Mouse (Mus musculus) neural tube, embryonic 11.5 days (tissue): ENCODE data around the gene Arid1b. TPM values are rescaled to one million over a fixed set of nuclear protein-coding genes. Genes with fewer than 3 reads are reported as not detected.

Experiments used
- ATAC-seq: fragments of 200-750 bp; cut with Nextera tagmentation; 2 replicates; pipeline ENCODE4 v1.8.0; 2017; ENCODE audit warnings: moderate number of reproducible peaks, mild to moderate bottlenecking, moderate TSS enrichment, moderate library complexity; ENCODE audit not compliant: insufficient read depth, low FRiP score, low TSS enrichment
- DNase-seq: peaks from one replicate; pipeline ENCODE4 v3.0.0-alpha.2; 2015; ENCODE audit warnings: low spot score
- H3K27ac ChIP-seq: fragments of 300-500 bp; sonication (generic); 2 replicates; pipeline ENCODE4 v1.5.1; 2014; ENCODE audit warnings: low read depth, mild to moderate bottlenecking, low read length
- H3K27me3 ChIP-seq: fragments of 300-500 bp; sonication (generic); 2 replicates; pipeline ENCODE4 v1.6.1; 2014; ENCODE audit warnings: mild to moderate bottlenecking, low read length, mixed read lengths; ENCODE audit not compliant: control insufficient read depth, insufficient read depth
- H3K36me3 ChIP-seq: fragments of 300-500 bp; sonication (generic); 2 replicates; pipeline ENCODE4 v1.6.1; 2014; ENCODE audit warnings: mild to moderate bottlenecking, low read length, moderate library complexity, mixed read lengths; ENCODE audit not compliant: control insufficient read depth, insufficient read depth
- H3K4me1 ChIP-seq: fragments of 300-500 bp; sonication (generic); 2 replicates; pipeline ENCODE4 v1.6.1; 2014; ENCODE audit warnings: low read length, mixed read lengths; ENCODE audit not compliant: control insufficient read depth, insufficient read depth
- H3K4me2 ChIP-seq: fragments of 300-500 bp; sonication (generic); 2 replicates; pipeline ENCODE4 v1.6.1; 2014; ENCODE audit warnings: low read depth, mild to moderate bottlenecking, moderate library complexity
- H3K4me3 ChIP-seq: fragments of 300-500 bp; sonication (generic); 2 replicates; pipeline ENCODE4 v1.5.1; 2014; ENCODE audit warnings: low read depth, low read length
- H3K9ac ChIP-seq: fragments of 300-500 bp; sonication (generic); 2 replicates; pipeline ENCODE4 v1.6.1; 2014; ENCODE audit warnings: mild to moderate bottlenecking, low read length
- H3K9me3 ChIP-seq: fragments of 300-500 bp; sonication (generic); 2 replicates; pipeline ENCODE4 v1.6.1; 2016; ENCODE audit warnings: low read length; ENCODE audit not compliant: control insufficient read depth
- WGBS: fragments of 180-500 bp; shearing (Covaris S2); extraction: QIAGEN DNeasy Blood & Tissue Kit; methylation state at CpG from one replicate; pipeline ENCODE4 v1.1.7; 2014; 5-methylcytosine and 5-hydroxymethylcytosine counted together
- polyA plus RNA-seq: library from polyadenylated mRNA; unstranded; fragments of >200 nt; fragmentation: Nextera tagmentation; extraction: Ambion mirVana; gene quantifications from 2 replicates; pipeline ENCODE4 v1.2.1, GENCODE M21; 2014

The Arid1b gene
- polyA plus RNA-seq, 1 experiment from 2014 or later: 14.3 TPM

DNA sequence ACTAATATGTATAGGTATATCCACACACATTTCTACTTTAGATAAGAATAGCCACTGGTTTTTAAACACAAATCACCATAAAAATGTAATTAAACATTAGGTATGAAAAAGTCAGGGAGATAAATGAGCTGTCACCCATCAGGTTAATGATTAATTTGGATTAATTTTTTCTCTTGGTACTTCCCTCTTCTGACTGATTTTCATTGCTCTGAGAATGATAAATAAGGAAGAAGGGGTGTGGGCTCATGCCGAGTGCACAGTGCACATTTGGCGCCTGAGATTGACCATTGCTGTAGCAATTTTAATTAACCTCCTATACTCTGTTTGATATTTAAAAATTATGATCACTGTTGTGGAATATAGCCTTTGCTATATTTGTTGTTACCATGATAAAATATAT is 159.3 kb downstream of the Arid1b start:
- DNase-seq (no peak), ATAC-seq (no peak)
- no peaks in the 10 kb centered on the region for H3K36me3 ChIP-seq
- H3K4me3 ChIP-seq: no peak overlapping the region
- no peaks in the 10 kb centered on the region for H3K27me3 ChIP-seq
- H3K4me1 ChIP-seq: peaks cover 4% of the 10 kb centered on the region; the same call in 1 of the 2 replicates
- H3K9ac ChIP-seq: no peak overlapping the region
- 84% methylated on average over 2 of the region's 2 CpGs for WGBS
- no peak overlapping the region for H3K27ac ChIP-seq
- no peaks in the 10 kb centered on the region for H3K9me3 ChIP-seq
- no peak overlapping the region for H3K4me2 ChIP-seq

GRCm38 (mm10) chr17:5154322-5154721 is 160.2 kb downstream of the Arid1b start:
- WGBS: 87% methylated on average over 6 of the region's 6 CpGs
- Histone ChIP-seq H3K27me3 (no peaks in the 10 kb centered on the region), H3K9me3 (no peaks in the 10 kb centered on the region), H3K4me1 (peaks cover 4% of the 10 kb centered on the region; the same call in 1 of the 2 replicates), H3K4me2 (no peak overlapping the region), H3K9ac (no peak overlapping the region), H3K27ac (no peak overlapping the region), H3K36me3 (no peaks in the 10 kb centered on the region), H3K4me3 (no peak overlapping the region)
- no peak for DNase-seq
- no peak for ATAC-seq

DNA sequence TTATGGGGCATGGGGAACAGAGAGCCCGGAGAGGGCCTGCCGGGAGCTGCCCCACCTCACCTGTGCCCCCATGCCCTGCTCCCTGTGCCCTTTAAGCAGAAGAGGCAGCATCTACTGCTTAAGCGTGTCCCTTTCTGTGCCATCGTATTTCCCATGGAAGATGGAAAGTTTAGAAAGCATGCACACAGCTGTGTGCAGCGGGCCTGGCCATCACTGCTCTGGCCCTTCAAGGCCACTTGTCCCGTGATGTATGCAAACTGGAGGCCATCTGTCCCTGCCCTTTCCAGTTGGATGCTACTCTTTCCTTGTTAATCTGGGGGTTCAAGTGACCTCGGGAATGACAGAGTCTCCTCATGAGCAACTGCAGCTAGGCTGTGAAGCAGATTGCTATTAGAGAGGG is 163.5 kb downstream of the Arid1b start:
- Histone ChIP-seq H3K4me1 (peaks cover 4% of the 10 kb centered on the region; the same call in 1 of the 2 replicates), H3K27ac (no peak overlapping the region), H3K27me3 (no peaks in the 10 kb centered on the region), H3K4me2 (no peak overlapping the region), H3K9me3 (no peaks in the 10 kb centered on the region), H3K4me3 (no peak overlapping the region), H3K9ac (no peak overlapping the region), H3K36me3 (no peaks in the 10 kb centered on the region)
- ATAC-seq (no peak), DNase-seq (no peak)
- 74% methylated on average over 7 of the region's 7 CpGs for WGBS

DNA sequence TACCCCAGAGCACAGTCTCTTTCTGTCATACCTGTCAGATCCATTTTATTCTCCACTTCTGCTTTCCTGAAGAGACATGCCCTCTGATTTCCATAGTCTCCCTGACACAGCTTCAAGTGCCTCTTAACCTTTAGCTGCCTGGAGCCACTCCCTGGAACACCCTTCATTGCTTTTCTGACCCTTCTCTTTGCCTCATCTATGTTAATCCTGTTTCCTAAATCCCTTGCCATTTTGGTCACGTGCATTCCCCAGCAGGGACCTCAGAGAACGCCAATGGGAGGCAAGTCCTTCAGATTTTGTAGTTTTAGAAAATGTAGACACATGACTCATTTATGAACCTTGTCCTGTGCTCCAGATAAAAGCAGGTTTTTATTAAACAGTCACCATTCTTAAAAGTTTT is 168.4 kb downstream of the Arid1b start:
- H3K27ac ChIP-seq: no peak overlapping the region
- no peak for ATAC-seq
- no peaks in the 10 kb centered on the region for H3K9me3 ChIP-seq
- peaks cover 3% of the 10 kb centered on the region; the same call in 1 of the 2 replicates for H3K4me1 ChIP-seq
- no peaks in the 10 kb centered on the region for H3K36me3 ChIP-seq
- no peaks in the 10 kb centered on the region for H3K27me3 ChIP-seq
- WGBS: 76% methylated on average over 2 of the region's 2 CpGs
- H3K9ac ChIP-seq: no peak overlapping the region
- no peak overlapping the region for H3K4me2 ChIP-seq
- H3K4me3 ChIP-seq: no peak overlapping the region
- no peak for DNase-seq

DNA sequence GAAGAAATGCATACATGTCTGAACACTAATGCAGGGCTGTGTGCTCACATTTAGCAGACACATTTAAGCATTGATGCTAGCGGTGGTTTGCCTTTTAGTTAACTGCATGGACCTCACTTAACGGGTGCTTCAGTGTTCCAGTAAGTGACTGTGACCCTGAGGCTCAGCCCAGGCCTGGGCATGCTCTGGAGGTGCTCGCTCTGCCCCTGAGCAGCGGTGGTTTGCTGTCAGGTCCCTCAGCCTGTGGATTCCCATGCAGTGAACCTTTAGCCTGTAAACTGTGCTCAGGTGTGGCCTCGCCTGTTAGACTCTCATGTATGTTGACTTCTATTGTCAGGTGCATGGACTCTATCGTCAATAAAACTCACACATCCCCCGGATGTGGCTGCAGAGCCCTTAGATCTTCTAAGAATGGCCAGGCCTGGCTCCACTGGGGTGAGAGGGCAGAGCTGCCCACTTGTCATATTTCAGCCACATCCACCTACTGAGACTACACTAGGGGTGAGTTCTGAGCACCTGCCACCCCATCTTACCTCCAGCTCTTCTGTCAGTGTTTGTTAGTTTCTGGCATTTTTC is 169.2 kb downstream of the Arid1b start:
- H3K36me3 ChIP-seq: no peaks in the 10 kb centered on the region
- 90% methylated on average over 7 of the region's 7 CpGs for WGBS
- no peak overlapping the region for H3K4me3 ChIP-seq
- DNase-seq (no peak), ATAC-seq (no peak)
- H3K9ac ChIP-seq: no peak overlapping the region
- no peaks in the 10 kb centered on the region for H3K9me3 ChIP-seq
- no peaks in the 10 kb centered on the region for H3K4me1 ChIP-seq
- H3K27ac ChIP-seq: no peak overlapping the region
- no peak overlapping the region for H3K4me2 ChIP-seq
- no peaks in the 10 kb centered on the region for H3K27me3 ChIP-seq

- ATAC-seq: no peak
- H3K9ac ChIP-seq: no peak overlapping the region
- no peak for DNase-seq
- H3K4me1 ChIP-seq: no peaks in the 10 kb centered on the region
- no peak overlapping the region for H3K4me2 ChIP-seq
- H3K27me3 ChIP-seq: no peaks in the 10 kb centered on the region
- WGBS: 91% methylated on average over 4 of the region's 4 CpGs
- H3K36me3 ChIP-seq: no peaks in the 10 kb centered on the region
- no peaks in the 10 kb centered on the region for H3K9me3 ChIP-seq
- H3K27ac ChIP-seq: no peak overlapping the region
- H3K4me3 ChIP-seq: no peak overlapping the region
Measured at GRCm38 (mm10) chr17:5164794-5165193, 170.7 kb downstream of the Arid1b start.

DNA sequence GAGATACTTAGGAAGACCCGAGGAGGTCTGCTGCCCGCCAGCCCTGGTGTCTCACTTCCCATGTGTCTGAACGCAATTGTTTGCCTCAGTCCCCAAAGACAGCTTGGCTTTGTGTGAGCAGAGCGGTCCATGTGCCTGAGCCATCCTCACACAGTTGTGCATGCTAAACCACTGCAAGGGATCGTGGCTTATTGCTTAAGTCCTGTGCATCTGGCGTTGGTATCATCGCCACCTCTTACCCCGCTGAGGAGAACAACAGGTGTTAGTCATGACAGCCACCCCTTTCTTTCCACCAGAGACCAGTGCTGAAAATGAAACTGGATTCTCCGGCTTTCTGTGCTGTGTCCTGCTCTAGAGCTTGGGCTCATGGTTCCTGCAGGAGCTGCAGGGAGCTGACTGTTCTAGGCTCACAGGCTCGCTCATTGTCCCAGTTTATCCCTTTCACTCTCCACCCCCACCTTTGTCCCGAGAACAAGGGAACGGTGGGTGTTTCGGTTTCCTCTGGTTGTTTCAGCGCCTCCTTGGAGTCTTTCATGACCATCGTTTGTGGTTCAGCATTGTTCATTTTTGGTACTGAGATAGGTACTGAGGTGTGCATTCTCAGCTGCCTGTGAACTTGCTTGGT is 171.2 kb downstream of the Arid1b start:
- no peak overlapping the region for H3K4me3 ChIP-seq
- 70% methylated on average over 15 of the region's 15 CpGs for WGBS
- H3K9ac ChIP-seq: no peak overlapping the region
- no peaks in the 10 kb centered on the region for H3K4me1 ChIP-seq
- no peaks in the 10 kb centered on the region for H3K27me3 ChIP-seq
- no peaks in the 10 kb centered on the region for H3K9me3 ChIP-seq
- H3K36me3 ChIP-seq: no peaks in the 10 kb centered on the region
- no peak overlapping the region for H3K27ac ChIP-seq
- ATAC-seq (no peak), DNase-seq (no peak)
- H3K4me2 ChIP-seq: no peak overlapping the region

DNA sequence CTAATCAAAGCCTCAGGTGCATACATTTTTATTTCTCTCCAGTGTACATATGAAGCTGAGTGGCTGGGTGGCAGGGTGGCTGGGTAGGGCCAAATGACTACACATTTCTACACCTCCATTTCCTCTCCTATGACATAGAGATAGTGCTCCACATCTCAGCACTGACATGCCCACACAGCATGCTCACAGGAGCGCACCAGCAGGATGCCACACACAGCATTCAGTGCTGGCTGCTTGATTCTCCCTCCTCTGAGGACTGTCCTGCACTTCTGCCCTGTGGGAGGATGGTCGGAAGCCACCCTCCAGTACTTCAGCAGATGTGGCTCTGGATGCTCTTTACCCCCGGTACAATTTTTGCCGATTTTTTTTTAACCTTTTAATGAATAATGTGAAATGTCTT is 172.0 kb downstream of the Arid1b start:
- Histone ChIP-seq H3K27me3 (no peaks in the 10 kb centered on the region), H3K9me3 (no peaks in the 10 kb centered on the region), H3K27ac (no peak overlapping the region), H3K9ac (no peak overlapping the region), H3K36me3 (no peaks in the 10 kb centered on the region), H3K4me2 (no peak overlapping the region), H3K4me3 (no peak overlapping the region), H3K4me1 (no peaks in the 10 kb centered on the region)
- ATAC-seq (no peak), DNase-seq (no peak)
- WGBS: 88% methylated on average over 4 of the region's 4 CpGs

GRCm38 (mm10) chr17:5168046-5168445 is 173.9 kb downstream of the Arid1b start:
- DNase-seq (no peak), ATAC-seq (no peak)
- H3K4me1 ChIP-seq: no peaks in the 10 kb centered on the region
- H3K27ac ChIP-seq: no peak overlapping the region
- no peaks in the 10 kb centered on the region for H3K9me3 ChIP-seq
- no peak overlapping the region for H3K9ac ChIP-seq
- H3K36me3 ChIP-seq: no peaks in the 10 kb centered on the region
- H3K27me3 ChIP-seq: no peaks in the 10 kb centered on the region
- 87% methylated on average over 7 of the region's 7 CpGs for WGBS
- no peak overlapping the region for H3K4me3 ChIP-seq
- no peak overlapping the region for H3K4me2 ChIP-seq
